Mouse (Mus musculus) common myeloid progenitor, adult 5-6 weeks (primary cell): Measurements from ENCODE around the gene Slc16a2. TPM values are rescaled to one million over a fixed set of nuclear protein-coding genes. Genes with fewer than 3 reads are reported as not detected.

Source experiments
- ATAC-seq: replicated peaks from 2 replicates; pipeline ENCODE4 v1.8.0; 2016; ENCODE audit warnings: low read depth, mild to moderate bottlenecking, moderate TSS enrichment, inconsistent platforms; ENCODE audit not compliant: poor library complexity, severe bottlenecking
- total RNA-seq: library from RNA; stranded (forward); fragments of 200-1000, 187-1606 nt; gene quantifications from 2 replicates; pipeline ENCODE4 v1.2.3, GENCODE M21; 2017

Slc16a2 gene
- total RNA-seq, 1 experiment from 2014 or later = 0.18 TPM

GRCm38 (mm10) chrX:103741215-103742056, 80.3 kb downstream of the Slc16a2 start:
- ATAC-seq = no peak; the same call in 1 of the 2 replicates

DNA sequence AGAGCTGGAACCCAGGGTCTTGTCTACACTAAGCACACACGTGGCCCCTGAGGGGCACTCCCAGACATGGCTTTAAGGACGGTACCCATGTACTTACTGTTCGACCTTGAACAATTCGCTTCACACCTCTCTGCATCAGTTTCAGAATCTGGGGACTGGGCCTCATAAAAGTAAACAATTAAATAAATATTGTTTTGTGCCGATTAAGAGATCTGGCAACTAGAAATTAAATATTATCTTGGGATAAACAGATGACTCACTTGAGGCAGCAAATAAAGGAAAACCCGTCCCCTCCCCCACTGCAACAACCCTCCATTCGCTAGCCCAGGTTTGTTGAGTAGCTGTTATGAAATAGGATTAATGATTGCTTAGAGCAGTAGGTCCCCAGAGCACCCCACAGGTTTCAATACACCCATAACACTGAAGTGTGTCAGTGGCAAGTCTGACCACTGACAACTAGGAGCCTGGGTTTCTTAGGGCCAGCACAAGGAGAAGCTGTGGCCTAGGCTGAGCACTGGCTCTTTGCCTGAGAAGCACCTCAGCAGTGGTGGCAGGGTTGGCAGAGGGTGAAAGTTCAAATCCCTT, 87.7 kb downstream of the Slc16a2 start:
- ATAC-seq = no peak

- no peak for ATAC-seq
These were observed 88.7 kb downstream of the Slc16a2 start for GRCm38 (mm10) chrX:103733091-103733490.

GRCm38 (mm10) chrX:103732033-103732703, 89.6 kb downstream of the Slc16a2 start:
- ATAC-seq = no peak

DNA sequence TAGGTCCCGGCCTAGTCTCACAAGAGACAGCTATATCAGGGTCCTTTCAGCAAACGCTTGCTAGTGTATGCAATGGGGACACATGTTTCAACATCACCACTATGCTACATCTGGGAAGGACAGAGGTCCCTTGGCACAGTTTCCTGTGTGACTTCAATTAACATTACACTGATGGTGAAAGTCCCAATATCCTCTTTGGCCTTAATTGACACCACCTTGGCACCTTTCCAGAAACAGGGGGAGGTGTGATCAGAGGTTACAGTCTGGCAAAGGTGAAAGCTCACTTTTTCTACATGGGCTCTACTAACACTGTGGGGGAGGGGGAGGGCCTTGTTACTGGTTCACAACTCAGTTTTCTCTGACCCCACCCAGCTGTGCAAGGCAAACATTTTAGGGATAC, 99.3 kb downstream of the Slc16a2 start:
- no peak for ATAC-seq

DNA sequence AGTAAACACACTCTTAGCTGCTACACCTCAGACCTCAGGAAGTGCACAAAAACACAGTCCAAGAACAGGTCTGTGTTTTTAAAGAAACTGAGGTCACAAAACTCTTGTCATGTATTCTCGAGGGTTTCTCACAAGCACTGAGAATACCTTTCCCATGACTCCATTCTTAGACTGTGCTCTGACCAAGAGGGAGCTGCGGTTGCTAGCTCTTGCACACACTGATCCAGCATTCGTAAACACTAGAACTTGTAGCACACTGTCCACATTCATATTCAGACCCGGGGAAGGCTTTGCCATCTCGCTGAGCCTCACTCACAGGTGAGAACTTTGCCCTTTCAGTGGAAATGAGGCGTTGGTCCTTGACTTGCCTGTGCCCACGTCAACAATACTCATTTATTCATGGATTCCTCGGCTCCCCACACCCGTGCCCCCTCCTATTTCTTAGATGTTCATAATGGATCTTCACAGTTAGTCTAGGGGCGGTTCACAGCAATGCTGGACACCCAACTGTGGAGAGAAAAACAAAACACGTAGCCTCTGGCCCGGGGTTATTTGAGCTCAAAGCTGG, 102.1 kb downstream of the Slc16a2 start:
- ATAC-seq = no peak

DNA sequence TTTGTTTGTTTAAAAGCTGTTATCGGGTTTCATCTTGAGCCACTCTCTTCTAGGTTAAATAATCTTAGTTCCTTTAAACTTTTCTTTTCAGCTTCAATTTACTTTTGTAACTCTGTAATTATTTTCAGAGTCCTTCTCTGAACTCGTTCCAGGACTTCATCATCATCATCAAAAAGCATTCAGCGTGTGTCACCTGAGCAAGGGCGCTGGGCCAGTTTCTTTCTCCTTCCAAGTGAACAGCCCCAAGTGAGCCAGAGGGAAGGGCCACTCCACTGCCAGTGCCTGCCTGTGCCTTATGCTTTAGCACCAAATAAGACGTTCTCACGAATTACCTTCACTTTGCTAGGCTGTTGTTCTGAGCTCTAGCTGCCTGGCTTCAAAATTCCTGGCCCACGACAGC, 108.9 kb downstream of the Slc16a2 start:
- ATAC-seq = no peak

GRCm38 (mm10) chrX:103709671-103710070, 112.1 kb downstream of the Slc16a2 start:
- no peak for ATAC-seq

DNA sequence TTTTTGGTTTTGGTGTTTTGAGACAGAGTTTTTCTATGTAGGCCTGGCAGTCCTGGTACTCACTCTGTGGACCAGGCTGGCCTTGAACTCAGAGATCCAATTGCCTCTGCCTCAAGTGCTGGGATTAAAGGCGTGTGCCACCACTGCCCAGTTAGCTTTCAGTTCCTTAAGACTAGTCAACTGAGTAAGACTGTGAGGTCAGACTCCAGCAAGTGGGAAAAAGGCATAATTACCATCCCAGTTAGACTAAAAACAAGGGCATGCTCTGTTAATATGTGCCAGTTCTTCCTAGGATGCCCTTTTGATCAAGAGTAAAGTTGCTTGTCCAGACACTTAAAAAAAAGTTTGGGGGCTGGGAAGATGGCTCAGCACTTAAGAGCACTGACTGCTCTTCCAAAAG, 113.2 kb downstream of the Slc16a2 start:
- ATAC-seq = no peak

GRCm38 (mm10) chrX:103704611-103705010, 117.2 kb downstream of the Slc16a2 start:
- no peak for ATAC-seq

- ATAC-seq = peak; percentile 29; the same call in 1 of the 2 replicates
These were observed 117.8 kb downstream of the Slc16a2 start for GRCm38 (mm10) chrX:103704024-103704423.

GRCm38 (mm10) chrX:103697796-103698195, 124.0 kb downstream of the Slc16a2 start:
- no peak for ATAC-seq

GRCm38 (mm10) chrX:103696081-103696519, 125.7 kb downstream of the Slc16a2 start:
- no peak for ATAC-seq

- peak; percentile 89 for ATAC-seq
These were observed 126.4 kb downstream of the Slc16a2 start for GRCm38 (mm10) chrX:103695165-103695996.

DNA sequence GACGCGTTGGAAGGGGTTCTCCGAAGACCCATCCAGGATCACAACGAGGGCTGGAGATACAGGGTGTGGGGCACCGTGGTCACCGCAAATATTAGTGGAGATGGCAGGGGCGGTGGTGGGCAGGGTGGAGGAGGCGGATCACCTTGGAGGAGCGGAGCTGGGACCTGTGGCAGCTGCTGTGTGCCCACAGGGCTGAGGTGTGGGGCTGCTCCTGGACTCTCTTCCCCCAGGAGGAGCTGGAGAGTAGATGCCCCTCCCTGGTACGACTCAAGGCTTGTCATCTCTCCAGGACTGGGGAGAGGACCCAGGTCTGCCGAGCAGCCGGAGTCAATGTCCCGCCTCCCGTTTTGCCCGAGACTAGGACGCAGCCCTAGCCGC, 127.0 kb downstream of the Slc16a2 start:
- peak; percentile 37 for ATAC-seq

DNA sequence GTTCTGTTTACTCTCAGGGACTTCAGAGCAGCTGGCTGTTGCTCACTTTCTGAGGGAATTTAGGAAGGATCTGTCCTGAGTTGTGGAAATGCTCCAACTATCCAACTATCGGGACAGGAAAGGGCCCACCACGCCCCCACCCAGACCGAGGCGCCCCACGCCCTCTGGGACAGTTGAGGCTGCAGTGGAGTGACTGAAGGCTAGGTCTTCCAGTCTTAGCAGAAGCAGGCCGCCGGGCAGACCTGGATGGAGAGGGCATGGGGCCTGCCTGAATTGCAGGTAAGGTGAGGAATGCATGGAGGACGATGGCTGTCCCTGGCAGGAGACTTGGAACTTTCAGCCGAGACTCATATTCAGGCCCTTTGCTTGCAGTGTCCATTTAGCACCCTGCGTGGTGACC, 127.4 kb downstream of the Slc16a2 start:
- ATAC-seq = no peak

DNA sequence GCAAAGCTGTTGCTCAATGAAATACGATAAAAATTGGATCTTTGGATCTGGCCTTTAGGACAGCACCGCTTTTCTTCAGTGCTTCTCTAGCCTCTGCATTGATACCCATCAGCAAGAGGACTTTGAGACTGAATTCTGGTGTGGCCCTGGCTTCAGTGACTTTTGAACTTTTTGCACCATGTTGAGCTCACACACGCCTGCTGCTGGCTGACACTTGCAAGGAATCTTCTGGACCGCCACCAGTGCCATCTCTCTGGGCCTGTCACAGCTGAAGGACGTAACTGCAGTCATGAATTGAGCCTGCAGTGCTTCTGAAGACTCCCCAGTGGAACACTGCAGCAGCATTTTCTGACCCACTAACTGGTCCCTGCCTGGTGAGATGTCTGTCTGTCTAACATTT, 128.9 kb downstream of the Slc16a2 start:
- no peak for ATAC-seq

- no peak for ATAC-seq
These were observed 133.2 kb downstream of the Slc16a2 start for GRCm38 (mm10) chrX:103688551-103688950.

DNA sequence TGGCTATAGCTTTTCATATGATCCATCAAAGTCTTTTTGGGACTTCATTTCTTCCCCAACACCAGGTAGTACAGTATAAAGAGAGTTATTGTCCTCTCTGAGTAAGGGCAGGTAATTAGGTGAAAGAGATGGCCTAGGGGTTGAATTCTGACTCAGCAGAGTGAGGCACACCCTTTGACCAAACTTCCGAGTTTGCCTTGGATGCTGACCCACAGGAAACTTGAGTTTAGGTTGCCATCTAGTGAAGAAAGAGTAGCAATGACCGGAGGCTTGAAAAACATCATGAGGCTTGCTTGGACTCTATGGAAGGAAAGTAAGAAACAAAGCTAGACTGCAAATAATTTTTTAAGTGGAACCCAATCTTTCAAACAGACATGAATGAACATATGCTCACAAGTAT, 147.1 kb downstream of the Slc16a2 start:
- ATAC-seq = no peak

DNA sequence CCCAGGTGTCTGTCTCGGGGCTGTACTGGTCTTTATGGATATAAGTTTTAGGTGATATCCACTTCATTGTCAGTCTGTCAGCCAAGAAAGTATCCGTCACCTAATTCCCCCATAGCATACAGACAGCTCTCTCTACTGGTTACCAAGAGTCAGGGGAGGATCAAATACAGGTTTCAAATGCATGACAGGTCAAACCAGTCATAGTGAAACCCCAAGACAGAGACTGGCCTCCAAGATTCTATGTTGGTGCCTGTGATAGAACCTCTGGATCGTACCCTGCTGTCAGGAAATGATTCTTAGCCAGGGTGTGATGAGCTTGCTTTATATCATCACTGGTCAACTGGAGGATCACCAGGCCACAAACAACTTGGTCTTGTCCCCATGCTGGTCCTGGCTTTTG, 148.0 kb downstream of the Slc16a2 start:
- ATAC-seq = no peak
